8 mouse cellular contexts compared by ENCODE assay signal in genomic region chr5:110100921-110101631, GRCm38 (mm10). TPM values are rescaled to one million over a fixed set of nuclear protein-coding genes. Genes with fewer than 3 reads are reported as not detected.
DNase-seq lines count a peak whose midpoint lies in the region.

No protein-coding gene starts in this region.

- DNase-seq in layer of hippocampus, adult 11-12 months (ENCODE audit: low spot score) = peak; percentile 43
- DNase-seq in layer of hippocampus, adult 9-10 months (ENCODE audit: low spot score) = no peak
- peak; percentile 37 to 48 for DNase-seq in cerebellum, adult 18-20 months
- DNase-seq in frontal cortex, postnatal 14 days (ENCODE audit: low spot score in 2 of 2) = peak; percentile 33 to 50
- peak; percentile 41 for DNase-seq in kidney, postnatal 14 days
- DNase-seq in lung, postnatal 10 days = peak; percentile 28
- DNase-seq in right cerebral cortex, postnatal 14 days = peak; percentile 33
- DNase-seq in gastrocnemius, postnatal 25 days = no peak

RNA-seq across cellular contexts. Expression of gene Plcxd1, which starts 1.3 kb away (rescaled TPM):
- not detected for total RNA-seq in gastrocnemius, postnatal 25 days (2021)

RNA-seq across cellular contexts. Expression of gene Gm35315, which starts 6.9 kb away (rescaled TPM):
- total RNA-seq in gastrocnemius, postnatal 25 days (2021) = under 1 TPM; 0.21 to 0.26 TPM

RNA-seq across cellular contexts. Expression of gene Gtpbp6, which starts 6.9 kb away (rescaled TPM):
- total RNA-seq in gastrocnemius, postnatal 25 days (2021) = 10 to 100 TPM; 12.3 to 13.4 TPM

RNA-seq across cellular contexts. Expression of gene Zfp605, which starts 8.8 kb away (rescaled TPM):
- 1 to 10 TPM; 3.1 to 3.8 TPM for total RNA-seq in gastrocnemius, postnatal 25 days (2021)

RNA-seq across cellular contexts. Expression of gene Gm17655, which starts 28.8 kb away (rescaled TPM):
- 1 to 10 TPM in 1 of 2 experiments, under 1 TPM in 1; 0.64 to 1.7 TPM for total RNA-seq in gastrocnemius, postnatal 25 days (2021)

Comparison
In these comparisons a context has a peak if more than half of its experiments do, and no peak if none do; other contexts are left out.
1. DNase-seq: peak in layer of hippocampus, adult 11-12 months (single experiment), cerebellum, adult 18-20 months (2 of 2), frontal cortex, postnatal 14 days (2 of 2), kidney, postnatal 14 days (single experiment), lung, postnatal 10 days (single experiment) and right cerebral cortex, postnatal 14 days (single experiment); none in layer of hippocampus, adult 9-10 months (single experiment) and gastrocnemius, postnatal 25 days (single experiment).